Mouse (Mus musculus) spleen, adult 12 weeks (tissue): Measurements from ENCODE around the gene Cadm3.
A peak's percentile ranks its signal among the peaks of the same experiment; 100 is the strongest.

ENCODE experiments used
- DNase-seq: peaks from one replicate; pipeline ENCODE4 v3.0.0; 2022; ENCODE audit warnings: low spot score

The Cadm3 gene

DNA sequence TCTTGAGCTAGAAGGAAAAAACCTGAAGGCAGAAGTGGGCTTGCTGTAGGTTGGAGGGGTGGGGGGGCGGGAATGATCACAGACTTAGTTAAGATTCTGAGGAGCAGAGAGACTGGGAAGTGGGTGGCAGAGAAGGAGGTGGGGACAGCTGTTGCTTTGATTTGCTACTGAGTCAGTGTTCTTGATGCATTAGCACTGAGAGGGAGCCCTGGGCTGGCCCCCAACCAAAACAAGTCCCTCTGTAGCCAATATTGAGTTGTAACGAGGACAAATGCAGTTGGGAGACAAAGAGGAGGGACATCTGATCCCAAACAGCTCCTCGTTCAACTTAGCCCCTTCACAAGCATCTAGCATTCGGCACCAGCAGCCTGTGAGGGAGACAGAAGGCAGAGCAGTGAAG, 9.7 kb downstream of the Cadm3 start:
- DNase-seq: no peak

GRCm38 (mm10) chr1:173356699-173357098, 10.8 kb downstream of the Cadm3 start:
- no peak for DNase-seq

DNA sequence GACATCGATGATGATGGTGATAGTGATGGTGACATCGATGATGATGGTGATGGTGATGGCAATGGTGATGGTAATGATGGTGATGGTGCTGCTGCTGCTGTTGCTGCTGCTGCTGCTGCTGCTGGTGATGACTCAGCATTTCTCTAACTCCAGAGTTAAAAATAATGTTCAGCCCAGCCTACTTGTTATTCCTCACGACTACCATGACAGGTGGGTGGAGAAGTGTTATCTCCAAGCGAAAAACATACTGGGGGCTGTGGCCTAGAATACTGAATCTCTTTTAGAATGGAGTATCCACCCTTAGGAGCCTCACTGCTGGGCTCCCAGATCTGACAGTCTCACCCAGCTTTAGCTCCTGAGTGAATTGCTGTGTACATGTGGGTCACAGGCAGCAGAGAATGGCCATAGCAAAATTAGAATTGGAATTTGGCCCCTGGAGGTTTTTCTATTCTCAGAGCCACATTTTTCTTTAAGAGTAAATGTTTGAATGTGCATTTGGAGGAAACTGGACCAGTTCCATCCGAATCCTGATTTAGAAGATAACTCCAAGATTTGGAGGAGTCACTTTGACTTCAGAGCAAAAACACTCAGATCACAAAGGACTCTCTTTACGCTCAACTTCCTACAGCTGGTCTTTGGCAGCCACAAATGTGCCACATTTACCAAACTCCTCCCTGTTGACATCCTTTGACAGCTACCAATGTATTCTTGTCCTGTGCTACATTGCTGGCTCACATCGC, 12.2 kb downstream of the Cadm3 start:
- DNase-seq: no peak

GRCm38 (mm10) chr1:173350372-173350957, 17.0 kb downstream of the Cadm3 start, which contains the start of gene Aim2:
Gene Aim2 (plus strand): TSS chr1:173350879.
- no peak for DNase-seq

DNA sequence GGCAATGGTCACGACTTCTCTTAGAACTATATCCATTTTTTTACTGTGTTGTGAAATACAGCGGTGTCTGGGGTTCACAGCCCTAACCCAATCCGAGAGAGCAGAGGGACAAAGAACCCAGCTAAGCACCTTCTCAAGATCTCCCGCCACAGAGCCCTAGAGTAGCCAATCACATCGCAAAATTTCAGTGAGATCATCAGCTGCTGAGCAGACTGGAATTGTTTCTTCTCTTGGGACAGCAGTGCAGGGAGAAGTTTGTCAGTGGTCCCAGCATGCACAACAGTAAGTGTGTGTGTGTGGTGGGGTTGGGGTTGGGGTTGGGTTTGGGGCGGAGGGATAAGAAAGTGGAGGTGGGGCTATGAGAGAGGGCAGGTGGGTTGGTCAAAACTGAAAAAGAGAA, 17.5 kb downstream of the Cadm3 start:
- DNase-seq: peak; percentile 50

DNA sequence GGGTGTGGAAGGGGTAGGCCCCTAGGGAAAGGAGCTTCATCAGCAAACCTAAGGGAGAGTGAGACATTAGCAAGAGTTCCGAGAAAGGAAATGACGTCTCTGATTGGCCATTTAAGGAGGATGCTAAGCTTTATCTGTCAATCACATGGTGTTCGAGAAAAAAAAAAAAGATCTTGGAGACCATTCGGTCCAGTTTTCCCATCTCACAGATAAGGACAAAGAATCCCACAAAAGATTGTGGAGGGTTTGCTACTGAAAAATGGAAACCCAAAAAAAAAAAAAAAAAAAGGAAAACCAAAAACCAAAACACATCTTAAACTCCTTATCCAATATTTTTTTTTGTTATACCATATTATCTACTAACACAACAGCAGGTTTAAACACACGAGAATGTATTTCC, 18.3 kb downstream of the Cadm3 start:
- DNase-seq: no peak

DNA sequence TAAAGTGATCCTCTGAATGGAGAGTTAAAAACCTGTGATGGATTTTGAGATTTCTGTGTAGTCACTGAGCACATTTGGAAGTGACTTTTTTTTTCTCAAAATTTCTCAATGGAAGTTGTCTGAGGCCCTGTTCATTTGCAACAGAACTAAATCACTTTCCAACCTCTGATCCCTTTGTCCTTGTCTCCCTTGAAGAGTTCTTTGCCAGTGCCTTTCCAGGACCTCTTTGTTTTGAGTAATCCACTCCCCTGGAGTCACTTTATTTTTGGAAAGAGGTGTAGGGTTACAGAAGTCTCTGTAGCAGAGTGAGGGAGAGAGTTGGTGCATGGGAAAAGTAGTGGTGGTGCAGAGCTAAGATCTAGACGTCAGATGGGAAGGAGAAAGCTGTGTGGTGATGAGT, 19.0 kb downstream of the Cadm3 start:
- DNase-seq: no peak

- DNase-seq: no peak
Measured at GRCm38 (mm10) chr1:173345112-173345511, 22.4 kb downstream of the Cadm3 start.

DNA sequence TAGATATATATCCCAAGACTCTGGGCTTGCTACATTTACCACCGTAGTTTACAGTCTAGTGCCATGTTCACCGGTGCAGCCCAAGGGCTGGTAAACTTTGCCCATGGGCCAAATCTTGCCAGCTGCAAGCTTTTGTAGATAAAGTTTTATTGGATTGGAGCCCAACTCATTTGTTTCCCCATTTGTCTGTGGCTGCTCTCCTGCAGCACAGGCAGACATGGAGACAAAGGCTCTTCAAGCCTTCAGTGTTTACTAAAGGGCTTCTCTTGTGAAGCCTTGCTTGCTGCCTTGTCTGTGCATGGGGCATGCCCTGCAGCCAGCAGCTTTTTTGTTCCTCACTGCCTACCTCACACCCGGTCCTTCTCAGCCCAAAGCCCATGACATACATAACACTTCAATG, 23.6 kb downstream of the Cadm3 start:
- no peak for DNase-seq

GRCm38 (mm10) chr1:173342425-173342824, 25.1 kb downstream of the Cadm3 start:
- DNase-seq: no peak

DNA sequence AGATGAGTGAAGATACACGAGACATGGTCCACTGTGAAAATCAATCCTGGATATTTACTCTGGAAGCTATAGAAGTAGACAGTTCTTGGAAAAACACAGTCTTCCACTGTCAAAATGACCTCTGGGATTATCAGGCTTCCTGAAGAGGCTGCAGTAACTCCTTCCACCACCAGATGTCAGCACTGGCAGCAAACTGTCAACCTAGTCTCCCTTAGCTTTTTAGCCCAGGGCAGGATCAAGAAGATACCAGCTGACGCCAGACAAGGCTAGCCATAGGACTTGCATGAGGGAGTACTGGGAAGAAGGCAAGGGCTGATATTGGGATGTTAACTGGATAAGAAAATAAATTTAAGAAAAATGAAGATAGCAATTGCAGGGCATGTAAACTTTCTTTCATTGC, 28.0 kb downstream of the Cadm3 start:
- peak; percentile 52 for DNase-seq

GRCm38 (mm10) chr1:173337008-173337407, 30.5 kb downstream of the Cadm3 start:
- no peak for DNase-seq

- DNase-seq: no peak
Measured at GRCm38 (mm10) chr1:173335903-173336302, 31.6 kb downstream of the Cadm3 start.

- peak; percentile 64 for DNase-seq
Measured at GRCm38 (mm10) chr1:173333312-173334253, 33.9 kb downstream of the Cadm3 start, which contains the start of gene Ackr1. Gene Ackr1 (minus strand): TSS chr1:173333750.

- DNase-seq: no peak
Measured at GRCm38 (mm10) chr1:173332418-173332817, 35.1 kb downstream of the Cadm3 start.

DNA sequence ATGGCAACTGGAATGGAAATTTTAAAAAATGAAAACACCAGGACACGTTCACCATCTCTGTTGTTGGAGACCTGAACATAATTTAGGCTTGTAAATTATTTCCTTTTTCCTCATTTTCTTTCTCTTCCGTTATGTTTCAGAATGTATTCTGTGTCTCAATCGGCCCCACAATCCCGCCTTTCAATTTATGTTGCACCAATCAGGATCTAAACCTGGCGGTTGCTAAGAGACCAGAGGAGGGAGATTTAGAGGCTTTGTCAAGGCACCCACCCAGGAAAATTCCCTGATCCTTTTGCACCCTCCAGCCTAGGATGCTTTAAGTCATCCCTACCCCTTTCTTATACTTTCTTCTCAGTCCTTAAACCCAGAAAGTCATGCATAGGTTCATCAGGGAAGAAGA, 37.8 kb downstream of the Cadm3 start:
- DNase-seq: no peak

GRCm38 (mm10) chr1:173329185-173329584, 38.3 kb downstream of the Cadm3 start:
- DNase-seq: no peak

DNA sequence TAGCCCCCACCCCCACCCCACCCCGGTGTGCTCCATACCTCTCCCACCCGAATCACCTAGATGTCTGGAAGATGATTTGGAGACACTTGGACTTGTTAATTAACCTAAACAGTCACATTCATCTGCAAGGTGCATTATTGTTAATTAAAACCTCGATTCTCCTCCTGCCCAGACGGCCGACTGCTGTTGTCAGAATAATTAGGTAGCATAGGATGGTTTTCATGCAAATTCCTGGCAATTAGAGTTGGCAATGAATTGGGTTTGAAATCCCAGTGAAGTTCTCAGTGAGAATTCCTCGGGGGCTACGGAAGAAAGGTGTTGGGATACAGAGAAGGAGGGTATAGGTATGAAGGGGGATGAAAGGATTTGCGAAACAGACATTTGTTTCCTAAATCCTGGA, 39.0 kb downstream of the Cadm3 start:
- DNase-seq: no peak

DNA sequence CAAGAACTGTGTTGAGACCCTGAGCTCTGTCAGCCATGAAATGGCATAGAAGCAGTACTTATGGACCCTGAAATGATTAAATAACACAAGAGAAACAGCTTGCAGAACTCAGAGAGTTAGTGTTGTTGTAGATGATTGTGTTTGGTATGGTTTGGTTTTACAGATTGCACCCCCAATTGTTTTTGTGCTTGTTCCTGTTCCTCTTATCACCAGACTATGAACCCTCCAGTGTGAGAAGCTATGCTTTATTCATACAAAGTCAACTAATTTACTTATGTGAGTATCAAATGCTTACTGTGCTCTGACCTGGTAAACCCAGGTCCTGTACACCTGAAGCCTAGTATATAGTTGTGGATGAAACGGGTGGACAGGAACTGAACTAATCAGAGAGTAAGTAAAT, 40.9 kb downstream of the Cadm3 start:
- DNase-seq: no peak

DNA sequence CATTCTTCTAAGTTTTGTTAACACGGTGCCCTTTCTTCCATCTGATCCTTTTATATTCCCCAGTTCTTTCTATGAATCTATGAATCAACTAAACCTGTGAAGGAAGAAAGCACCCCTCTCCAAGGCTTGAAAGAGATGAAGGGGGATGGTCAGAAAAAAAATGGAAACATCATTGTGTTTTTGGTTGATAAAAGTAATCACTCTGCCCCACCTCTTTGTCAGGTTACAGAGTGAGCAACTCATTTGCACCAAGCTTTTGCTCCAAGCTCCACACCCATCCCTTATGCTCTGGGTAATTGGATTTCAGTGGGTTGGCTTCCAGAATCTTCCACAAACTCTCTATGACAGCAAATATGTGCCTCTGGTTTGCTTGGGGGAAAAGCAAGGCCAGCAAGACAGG, 42.1 kb downstream of the Cadm3 start:
- no peak for DNase-seq

GRCm38 (mm10) chr1:173324961-173325360, 42.5 kb downstream of the Cadm3 start:
- DNase-seq: no peak

GRCm38 (mm10) chr1:173323839-173324585, 43.5 kb downstream of the Cadm3 start:
- DNase-seq: no peak
